Mouse (Mus musculus): Measurements from ENCODE around the gene Letm1.

Gene Letm1

GRCm38 (mm10) chr5:33709037-33709436, 73.6 kb downstream of the Letm1 start:
- no peak for DNase-seq (ENCODE audit: low read depth in 2 of 2, low spot score in 2 of 2)

- DNase-seq (ENCODE audit: low read depth in 2 of 2, low spot score in 2 of 2), result no peak
Observed at GRCm38 (mm10) chr5:33707163-33707562, 75.5 kb downstream of the Letm1 start.

- no peak for DNase-seq (ENCODE audit: low read depth in 2 of 2, low spot score in 2 of 2)
Observed at GRCm38 (mm10) chr5:33706350-33706629, 76.3 kb downstream of the Letm1 start.

DNA sequence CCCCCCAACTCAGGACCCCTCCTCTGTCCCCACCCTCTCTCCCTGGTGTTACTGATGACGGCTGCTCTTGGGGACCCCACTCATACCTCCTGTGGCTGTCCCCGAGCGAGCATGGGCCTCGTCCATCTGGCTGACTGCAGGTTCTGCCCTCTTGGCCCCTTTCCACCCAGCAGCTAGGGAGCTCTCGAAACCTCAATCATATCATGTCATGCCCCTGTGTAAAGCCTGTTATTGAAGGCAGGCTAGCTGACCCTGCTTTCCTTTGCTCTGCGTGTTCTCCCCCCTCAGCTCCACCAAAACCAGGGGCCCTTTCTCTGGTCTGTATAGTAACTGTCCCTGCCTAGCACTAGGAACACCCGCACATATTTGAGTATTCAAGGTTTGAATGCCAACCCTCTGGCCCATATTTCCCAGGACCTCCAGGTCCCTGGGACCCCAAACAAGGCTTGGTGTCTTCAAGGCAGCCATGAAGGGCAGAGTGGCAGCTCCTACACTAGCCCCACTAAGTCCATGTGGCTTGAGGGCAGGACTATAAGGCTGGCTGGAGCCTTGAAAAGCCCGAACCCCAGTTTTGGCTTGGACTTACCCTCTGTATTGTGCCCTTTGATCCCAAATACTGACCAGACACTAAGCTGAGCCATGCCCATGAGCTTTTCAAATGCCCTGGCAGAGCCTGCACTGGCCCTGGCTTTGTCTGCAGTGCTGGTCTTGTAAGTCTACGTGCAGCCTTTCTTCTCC, 76.8 kb downstream of the Letm1 start:
- no peak for DNase-seq (ENCODE audit: low read depth in 2 of 2, low spot score in 2 of 2)

DNA sequence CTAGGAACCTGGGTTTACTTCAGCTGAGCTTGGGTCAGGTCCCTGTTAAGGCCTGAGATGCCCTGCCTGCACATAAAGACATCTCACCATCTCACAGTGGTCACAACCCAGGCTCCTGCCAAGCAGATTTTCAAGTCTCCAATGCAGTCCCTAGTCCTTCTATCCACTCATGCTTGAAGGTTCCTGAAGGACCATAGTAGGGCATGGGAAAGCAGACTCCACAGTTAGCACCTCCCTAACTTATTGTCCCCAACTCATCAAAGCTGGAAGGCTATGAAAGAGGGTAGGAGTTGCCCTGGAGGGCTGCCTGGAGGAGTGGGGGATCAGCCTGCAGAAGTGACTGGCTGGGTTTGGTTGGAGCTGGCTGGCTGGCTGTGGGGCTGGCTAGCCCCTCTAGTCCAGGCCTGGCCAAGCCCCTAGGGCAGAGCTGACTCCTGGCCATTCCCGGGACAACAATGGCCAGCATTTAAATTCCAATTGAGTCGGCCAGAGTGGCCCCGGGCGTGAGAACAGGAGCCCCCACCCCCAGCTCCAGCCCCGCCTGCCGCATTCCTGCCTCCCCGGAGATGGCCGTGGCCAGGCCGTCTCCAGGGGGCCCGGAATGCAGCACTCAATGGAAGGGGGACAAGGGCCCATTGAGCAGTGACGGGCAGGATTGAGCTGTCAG, 77.5 kb downstream of the Letm1 start:
- DNase-seq (ENCODE audit: low read depth in 2 of 2, low spot score in 2 of 2), result no peak

DNA sequence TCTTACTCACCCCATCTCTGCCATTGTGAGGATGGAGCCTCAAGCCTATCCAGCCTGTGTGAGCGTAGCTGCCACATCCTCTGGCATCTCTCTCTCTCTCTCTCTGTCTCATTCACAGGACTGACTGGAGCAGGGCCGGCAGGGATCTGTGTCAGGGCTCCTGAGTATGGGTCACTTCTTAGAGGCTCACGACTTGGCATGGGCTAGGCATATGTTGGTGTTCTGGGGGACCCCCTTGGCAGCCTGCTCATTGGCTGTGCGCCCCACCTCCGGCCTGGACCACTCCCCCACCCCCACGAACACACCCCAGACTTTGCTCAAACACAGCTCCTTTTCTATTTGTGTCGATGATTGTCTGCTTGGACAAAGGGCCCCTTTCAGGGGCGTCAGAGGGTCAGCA, 78.6 kb downstream of the Letm1 start:
- no peak for DNase-seq (ENCODE audit: low read depth in 2 of 2, low spot score in 2 of 2)

DNA sequence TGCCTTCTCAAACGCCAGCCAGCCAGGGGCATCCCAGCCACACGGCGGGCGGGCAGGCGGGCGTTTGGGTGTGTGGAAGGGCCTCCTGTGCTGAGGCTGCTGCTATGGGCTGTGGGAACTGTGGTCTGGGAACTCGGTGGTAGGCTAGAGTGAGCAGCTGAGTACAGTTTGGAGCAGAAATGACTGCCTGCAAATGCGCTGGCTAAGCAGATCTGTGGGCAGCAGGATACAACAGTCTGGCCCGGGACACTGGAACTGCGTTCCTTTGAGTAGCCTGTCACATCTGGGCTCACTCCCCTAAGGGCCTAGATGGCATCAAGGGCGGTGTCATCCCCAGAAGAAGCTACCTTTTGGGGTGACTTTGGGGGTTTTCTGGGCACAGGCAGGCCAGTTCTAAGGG, 80.8 kb downstream of the Letm1 start:
- DNase-seq (ENCODE audit: low read depth in 2 of 2, low spot score in 2 of 2), result no peak

- no peak for DNase-seq (ENCODE audit: low read depth in 2 of 2, low spot score in 2 of 2)
Observed at GRCm38 (mm10) chr5:33700010-33700409, 82.6 kb downstream of the Letm1 start.

DNA sequence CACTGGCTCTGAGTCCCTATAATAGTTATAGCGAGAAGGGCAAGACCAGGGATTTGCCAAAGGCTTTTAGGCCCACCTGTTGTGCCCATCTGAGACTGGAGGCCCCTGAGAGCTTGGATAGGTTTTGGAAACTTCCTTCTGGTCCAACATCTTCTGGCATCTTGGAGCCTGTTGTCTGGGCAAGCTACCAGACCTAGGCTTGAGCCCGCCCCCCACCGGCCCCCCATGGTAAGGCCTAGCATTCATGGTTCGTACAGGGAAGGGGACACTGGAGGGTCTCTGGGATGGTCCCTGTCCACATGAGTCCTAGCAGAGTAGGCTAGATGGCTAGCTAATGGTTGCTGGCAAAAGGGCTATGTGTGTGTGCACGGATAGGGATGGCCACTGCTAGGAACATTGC, 83.9 kb downstream of the Letm1 start:
- no peak for DNase-seq (ENCODE audit: low read depth in 2 of 2, low spot score in 2 of 2)

DNA sequence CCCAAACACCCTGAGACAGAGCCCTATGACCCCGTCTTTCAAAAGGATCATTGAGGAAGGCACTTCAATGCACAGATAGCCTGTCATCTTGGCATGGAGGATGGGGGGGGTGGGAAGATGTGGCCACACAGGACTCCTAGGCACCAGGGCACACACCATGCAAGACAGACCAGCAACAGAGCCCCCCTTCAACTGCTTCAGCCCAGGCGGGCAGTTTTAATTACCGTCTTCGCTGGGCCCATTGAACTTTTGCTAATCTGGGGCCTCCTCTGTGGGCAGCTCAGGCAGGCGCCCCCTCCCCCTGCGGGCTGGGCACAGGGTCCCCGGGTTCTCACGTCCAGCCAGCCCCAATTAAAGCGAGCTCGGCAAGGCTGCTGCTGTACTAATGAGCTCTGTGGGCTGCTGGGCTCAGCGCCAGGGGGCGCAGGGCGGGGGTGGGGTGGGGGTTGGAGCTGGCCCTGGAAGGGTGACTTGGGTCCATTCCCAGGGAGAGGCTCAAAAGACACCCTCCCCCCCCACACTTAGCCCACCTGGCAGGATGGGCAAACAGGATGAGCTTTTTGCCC, 84.6 kb downstream of the Letm1 start:
- DNase-seq (ENCODE audit: low read depth in 2 of 2, low spot score in 2 of 2), result no peak

DNA sequence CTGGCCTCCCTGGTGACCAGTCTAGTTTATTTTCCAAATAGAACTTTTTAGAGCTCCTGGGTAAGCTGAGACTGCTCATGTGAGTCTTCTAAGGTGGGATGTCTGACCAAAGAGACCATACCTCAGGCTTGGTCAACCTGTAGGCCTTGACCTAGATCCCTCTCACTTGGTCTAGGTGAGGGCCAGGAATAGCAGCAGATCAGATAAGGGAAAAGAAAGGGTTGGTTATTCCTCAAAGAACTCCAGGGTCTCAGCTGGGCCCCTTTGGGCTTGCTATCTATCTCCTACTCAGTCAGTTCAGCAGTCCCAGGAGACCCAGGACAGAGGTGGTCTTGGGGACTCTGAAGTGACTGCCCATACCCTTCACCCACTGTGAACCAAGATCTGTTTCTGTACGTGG, 85.1 kb downstream of the Letm1 start:
- DNase-seq (ENCODE audit: low read depth in 2 of 2, low spot score in 2 of 2), result no peak

- DNase-seq (ENCODE audit: low read depth in 2 of 2, low spot score in 2 of 2), result no peak
Observed at GRCm38 (mm10) chr5:33696430-33696829, 86.2 kb downstream of the Letm1 start.

DNA sequence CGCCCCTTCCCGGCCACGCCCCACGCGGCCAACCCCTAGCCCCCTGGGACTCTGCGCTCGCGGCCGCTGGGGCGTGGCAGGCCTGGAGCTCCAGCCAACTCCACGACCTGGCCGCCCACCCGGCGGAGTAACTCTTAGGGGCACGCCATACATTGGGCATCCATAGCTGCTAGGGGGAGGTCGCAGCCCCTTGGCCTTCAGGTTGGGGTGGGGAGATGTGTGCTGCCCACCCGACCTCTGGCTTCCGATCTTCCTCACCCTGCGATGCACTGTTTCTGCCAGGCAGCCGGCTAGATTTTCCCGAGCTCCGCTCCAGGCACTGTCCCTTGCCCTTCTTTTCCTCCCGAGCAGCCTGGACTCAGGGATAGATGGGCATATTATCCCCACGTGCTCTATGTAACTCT, 86.9 kb downstream of the Letm1 start:
- no peak for DNase-seq (ENCODE audit: low read depth in 2 of 2, low spot score in 2 of 2)

- no peak for DNase-seq (ENCODE audit: low read depth in 2 of 2, low spot score in 2 of 2)
Observed at GRCm38 (mm10) chr5:33694848-33695717, 87.5 kb downstream of the Letm1 start.

- DNase-seq (ENCODE audit: low read depth in 2 of 2, low spot score in 2 of 2), result no peak
Observed at GRCm38 (mm10) chr5:33694461-33694847, 88.2 kb downstream of the Letm1 start.

- DNase-seq (ENCODE audit: low read depth in 2 of 2, low spot score in 2 of 2), result no peak
Observed at GRCm38 (mm10) chr5:33692393-33692792, 90.2 kb downstream of the Letm1 start.

- no peak for DNase-seq (ENCODE audit: low read depth in 2 of 2, low spot score in 2 of 2)
Observed at GRCm38 (mm10) chr5:33689852-33690645, 92.6 kb downstream of the Letm1 start.
